Mouse (Mus musculus) liver, embryonic 13.5 days (tissue): ENCODE measurements around the gene Trabd2b. TPM values are rescaled to one million over a fixed set of nuclear protein-coding genes. Genes with fewer than 3 reads are reported as not detected.

Source experiments
- ATAC-seq: fragments of 200-750 bp; cut with Nextera tagmentation; 2 replicates; pipeline ENCODE4 v1.8.0; 2017; ENCODE audit warnings: low read depth, mild to moderate bottlenecking, moderate number of reproducible peaks, moderate library complexity
- DNase-seq: peaks from one replicate; pipeline ENCODE4 v3.0.0; 2022
- H3K27ac ChIP-seq: fragments of 300-500 bp; sonication (generic); 2 replicates; pipeline ENCODE4 v1.5.1; 2015; ENCODE audit warnings: moderate library complexity, mild to moderate bottlenecking, inconsistent platforms
- H3K27me3 ChIP-seq: fragments of 300-500 bp; sonication (generic); 2 replicates; pipeline ENCODE4 v1.6.1; 2015; ENCODE audit warnings: mild to moderate bottlenecking, inconsistent platforms
- H3K36me3 ChIP-seq: fragments of 300-500 bp; sonication (generic); 2 replicates; pipeline ENCODE4 v1.6.1; 2015; ENCODE audit warnings: mild to moderate bottlenecking, inconsistent platforms
- H3K4me1 ChIP-seq: fragments of 300-500 bp; sonication (generic); replicated peaks from 2 replicates; pipeline ENCODE4 v1.6.1; 2015; ENCODE audit warnings: inconsistent platforms
- H3K4me2 ChIP-seq: fragments of 300-500 bp; sonication (generic); 2 replicates; pipeline ENCODE4 v1.6.1; 2015; ENCODE audit warnings: inconsistent platforms, mild to moderate bottlenecking, moderate library complexity
- H3K4me3 ChIP-seq: fragments of 300-500 bp; sonication (generic); replicated peaks from 2 replicates; pipeline ENCODE4 v1.5.1; 2015; ENCODE audit warnings: mild to moderate bottlenecking, inconsistent platforms
- H3K9ac ChIP-seq: fragments of 300-500 bp; sonication (generic); 2 replicates; pipeline ENCODE4 v1.6.1; 2015; ENCODE audit warnings: mild to moderate bottlenecking, inconsistent platforms
- H3K9me3 ChIP-seq: fragments of 300-500 bp; sonication (generic); replicated peaks from 2 replicates; pipeline ENCODE4 v1.6.1; 2016; ENCODE audit warnings: inconsistent platforms
- WGBS: fragments of 180-500 bp; shearing (Covaris S2); methylation state at CpG from one replicate; pipeline ENCODE4 v1.1.7; 2015; ENCODE audit not compliant: insufficient replicate concordance; 5-methylcytosine and 5-hydroxymethylcytosine counted together
- polyA plus RNA-seq: library from polyadenylated mRNA; unstranded; fragments of >200 nt; fragmentation: Nextera tagmentation; extraction: Ambion mirVana; gene quantifications from 2 replicates; pipeline ENCODE4 v1.2.1, GENCODE M21; 2015

The Trabd2b gene
- polyA plus RNA-seq, 1 experiment from 2014 or later, result 0.25 TPM

GRCm38 (mm10) chr4:114453101-114453500, 46.6 kb downstream of the Trabd2b start:
- no peak for DNase-seq
- H3K9me3 ChIP-seq, result no peaks in the 10 kb centered on the region
- no peaks in the 10 kb centered on the region for H3K36me3 ChIP-seq
- H3K27me3 ChIP-seq, result no peaks in the 10 kb centered on the region
- no peak overlapping the region for H3K4me3 ChIP-seq
- no peak overlapping the region for H3K4me2 ChIP-seq
- WGBS, result 57% methylated on average over 3 of the region's 3 CpGs
- no peak overlapping the region for H3K9ac ChIP-seq
- H3K4me1 ChIP-seq, result no peaks in the 10 kb centered on the region
- H3K27ac ChIP-seq, result no peak overlapping the region
- no peak for ATAC-seq

GRCm38 (mm10) chr4:114454016-114454415, 47.5 kb downstream of the Trabd2b start:
- WGBS, result 52% methylated on average over 4 of the region's 4 CpGs
- Histone ChIP-seq H3K4me2 (no peak overlapping the region), H3K9ac (no peak overlapping the region), H3K4me3 (no peak overlapping the region), H3K4me1 (no peaks in the 10 kb centered on the region), H3K27ac (no peak overlapping the region), H3K27me3 (no peaks in the 10 kb centered on the region), H3K9me3 (no peaks in the 10 kb centered on the region), H3K36me3 (no peaks in the 10 kb centered on the region)
- ATAC-seq, result no peak
- DNase-seq, result no peak

- H3K27ac ChIP-seq, result no peak overlapping the region
- no peak overlapping the region for H3K4me3 ChIP-seq
- H3K4me1 ChIP-seq, result no peaks in the 10 kb centered on the region
- no peaks in the 10 kb centered on the region for H3K27me3 ChIP-seq
- H3K9me3 ChIP-seq, result no peaks in the 10 kb centered on the region
- no peak overlapping the region for H3K4me2 ChIP-seq
- WGBS, result 38% methylated on average over 3 of the region's 3 CpGs
- no peak overlapping the region for H3K9ac ChIP-seq
- ATAC-seq (no peak), DNase-seq (no peak)
- no peaks in the 10 kb centered on the region for H3K36me3 ChIP-seq
Observed at GRCm38 (mm10) chr4:114454495-114455186, 48.1 kb downstream of the Trabd2b start.

- Histone ChIP-seq H3K4me2 (no peak overlapping the region), H3K27me3 (no peaks in the 10 kb centered on the region), H3K4me3 (no peak overlapping the region), H3K27ac (no peak overlapping the region), H3K9ac (no peak overlapping the region), H3K36me3 (no peaks in the 10 kb centered on the region), H3K9me3 (no peaks in the 10 kb centered on the region), H3K4me1 (no peaks in the 10 kb centered on the region)
- DNase-seq (no peak), ATAC-seq (no peak)
- whole genome bisulfite sequencing, result 52% methylated on average over 2 of the region's 2 CpGs
Observed at GRCm38 (mm10) chr4:114457111-114457510, 50.6 kb downstream of the Trabd2b start.

GRCm38 (mm10) chr4:114459591-114459990, 53.1 kb downstream of the Trabd2b start:
- Histone ChIP-seq H3K4me1 (no peaks in the 10 kb centered on the region), H3K36me3 (no peaks in the 10 kb centered on the region), H3K4me3 (no peak overlapping the region), H3K9ac (no peak overlapping the region), H3K27ac (no peak overlapping the region), H3K4me2 (no peak overlapping the region), H3K9me3 (no peaks in the 10 kb centered on the region), H3K27me3 (no peaks in the 10 kb centered on the region)
- WGBS, result 52% methylated on average over 5 of the region's 5 CpGs
- ATAC-seq (no peak), DNase-seq (no peak)

GRCm38 (mm10) chr4:114460401-114460800, 53.9 kb downstream of the Trabd2b start:
- no peaks in the 10 kb centered on the region for H3K36me3 ChIP-seq
- no peaks in the 10 kb centered on the region for H3K9me3 ChIP-seq
- no peak overlapping the region for H3K4me2 ChIP-seq
- 52% methylated on average over 5 of the region's 5 CpGs for WGBS
- no peak overlapping the region for H3K4me3 ChIP-seq
- H3K4me1 ChIP-seq, result no peaks in the 10 kb centered on the region
- H3K27me3 ChIP-seq, result no peaks in the 10 kb centered on the region
- no peak for DNase-seq
- H3K27ac ChIP-seq, result no peak overlapping the region
- no peak overlapping the region for H3K9ac ChIP-seq
- ATAC-seq, result no peak

- no peak overlapping the region for H3K27ac ChIP-seq
- no peak for ATAC-seq
- no peak overlapping the region for H3K4me2 ChIP-seq
- no peaks in the 10 kb centered on the region for H3K27me3 ChIP-seq
- DNase-seq, result no peak
- no peaks in the 10 kb centered on the region for H3K9me3 ChIP-seq
- 66% methylated on average over 5 of the region's 5 CpGs for WGBS
- H3K4me3 ChIP-seq, result no peak overlapping the region
- no peaks in the 10 kb centered on the region for H3K36me3 ChIP-seq
- no peak overlapping the region for H3K9ac ChIP-seq
- H3K4me1 ChIP-seq, result no peaks in the 10 kb centered on the region
Observed at GRCm38 (mm10) chr4:114461093-114461492, 54.6 kb downstream of the Trabd2b start.

- no peak for DNase-seq
- H3K27me3 ChIP-seq, result no peaks in the 10 kb centered on the region
- no peak overlapping the region for H3K9ac ChIP-seq
Observed at GRCm38 (mm10) chr4:114465641-114466040, 59.1 kb downstream of the Trabd2b start.

GRCm38 (mm10) chr4:114467371-114468094, 61.0 kb downstream of the Trabd2b start:
- no peak for DNase-seq
- WGBS, result 5% methylated on average over 6 of the region's 6 CpGs

More at GRCm38 (mm10) chr4:114465641-114466040, 59.1 kb downstream of the Trabd2b start:
- no peak for ATAC-seq
- Histone ChIP-seq H3K27ac (no peak overlapping the region), H3K4me3 (no peak overlapping the region), H3K9me3 (no peaks in the 10 kb centered on the region), H3K4me2 (no peak overlapping the region), H3K36me3 (no peaks in the 10 kb centered on the region), H3K4me1 (peaks cover 4% of the 10 kb centered on the region; the same call in 1 of the 2 replicates)
- WGBS, result 52% methylated on average over 2 of the region's 2 CpGs

GRCm38 (mm10) chr4:114468095-114468429, 61.5 kb downstream of the Trabd2b start:
- H3K4me3 ChIP-seq, result no peak overlapping the region
- H3K9ac ChIP-seq, result no peak overlapping the region
- no peak overlapping the region for H3K27ac ChIP-seq
- peaks cover 4% of the 10 kb centered on the region; the same call in 1 of the 2 replicates for H3K4me1 ChIP-seq
- no peak overlapping the region for H3K4me2 ChIP-seq
- WGBS, result 17% methylated on average over 7 of the region's 7 CpGs
- ATAC-seq, result no peak
- no peaks in the 10 kb centered on the region for H3K27me3 ChIP-seq
- H3K36me3 ChIP-seq, result no peaks in the 10 kb centered on the region
- no peaks in the 10 kb centered on the region for H3K9me3 ChIP-seq
- DNase-seq, result no peak

More at GRCm38 (mm10) chr4:114467371-114468094, 61.0 kb downstream of the Trabd2b start:
- no peak overlapping the region for H3K9ac ChIP-seq
- no peak for ATAC-seq
- H3K27me3 ChIP-seq, result no peaks in the 10 kb centered on the region
- no peak overlapping the region for H3K4me3 ChIP-seq
- H3K36me3 ChIP-seq, result no peaks in the 10 kb centered on the region
- no peak overlapping the region for H3K27ac ChIP-seq
- no peaks in the 10 kb centered on the region for H3K9me3 ChIP-seq
- H3K4me2 ChIP-seq, result no peak overlapping the region
- peaks cover 4% of the 10 kb centered on the region; the same call in 1 of the 2 replicates for H3K4me1 ChIP-seq

- no peak overlapping the region for H3K4me2 ChIP-seq
- H3K4me1 ChIP-seq, result peaks cover 4% of the 10 kb centered on the region; the same call in 1 of the 2 replicates
- no peak overlapping the region for H3K27ac ChIP-seq
- H3K27me3 ChIP-seq, result no peaks in the 10 kb centered on the region
- 41% methylated on average over 1 of the region's 1 CpGs for WGBS
- H3K4me3 ChIP-seq, result no peak overlapping the region
- ATAC-seq, result no peak
- no peak overlapping the region for H3K9ac ChIP-seq
- no peak for DNase-seq
- no peaks in the 10 kb centered on the region for H3K9me3 ChIP-seq
- no peaks in the 10 kb centered on the region for H3K36me3 ChIP-seq
Observed at GRCm38 (mm10) chr4:114469881-114470280, 63.4 kb downstream of the Trabd2b start.

- Histone ChIP-seq H3K9ac (no peak overlapping the region), H3K27ac (no peak overlapping the region), H3K4me1 (peaks cover 4% of the 10 kb centered on the region; the same call in 1 of the 2 replicates), H3K36me3 (no peaks in the 10 kb centered on the region), H3K27me3 (no peaks in the 10 kb centered on the region), H3K9me3 (no peaks in the 10 kb centered on the region), H3K4me2 (no peak overlapping the region), H3K4me3 (no peak overlapping the region)
- WGBS, result 49% methylated on average over 5 of the region's 5 CpGs
- ATAC-seq, result no peak
- DNase-seq, result no peak
Observed at GRCm38 (mm10) chr4:114472143-114472542, 65.6 kb downstream of the Trabd2b start.
